Mouse (Mus musculus) retina, embryonic 14.5 days (tissue): ENCODE measurements around the gene Eif4b.

Experiments used
- DNase-seq: peaks from one replicate; pipeline ENCODE4 v3.0.0-alpha.2; 2015; ENCODE audit warnings: low spot score

Gene Eif4b

GRCm38 (mm10) chr15:102073559-102074069, at the start of gene Eif4b:
Gene Eif4b, plus strand, starts transcription at chr15:102073773.
- peak; percentile 99 for DNase-seq

- no peak for DNase-seq
Measured at GRCm38 (mm10) chr15:102023888-102024287, 49.7 kb upstream of the Eif4b start.

GRCm38 (mm10) chr15:102025136-102025872, 48.3 kb upstream of the Eif4b start:
- peak; percentile 31 for DNase-seq

- no peak for DNase-seq
Measured at GRCm38 (mm10) chr15:102026430-102026829, 47.1 kb upstream of the Eif4b start.

- peak; percentile 34 for DNase-seq
Measured at GRCm38 (mm10) chr15:102028040-102028439, 45.5 kb upstream of the Eif4b start, which contains the start of gene Krt18. Gene Krt18, plus strand, starts transcription at chr15:102028180.

GRCm38 (mm10) chr15:102034121-102035053, 39.2 kb upstream of the Eif4b start:
- DNase-seq = no peak

- DNase-seq = no peak
Measured at GRCm38 (mm10) chr15:102040277-102040676, 33.3 kb upstream of the Eif4b start.

- DNase-seq = no peak
Measured at GRCm38 (mm10) chr15:102041951-102042350, 31.6 kb upstream of the Eif4b start.

GRCm38 (mm10) chr15:102044745-102045144, 28.8 kb upstream of the Eif4b start:
- no peak for DNase-seq

GRCm38 (mm10) chr15:102045691-102046090, 27.9 kb upstream of the Eif4b start:
- no peak for DNase-seq

GRCm38 (mm10) chr15:102048006-102048405, 25.6 kb upstream of the Eif4b start:
- DNase-seq = no peak

GRCm38 (mm10) chr15:102049871-102050270, 23.7 kb upstream of the Eif4b start:
- no peak for DNase-seq

GRCm38 (mm10) chr15:102051920-102052683, 21.5 kb upstream of the Eif4b start:
- DNase-seq = peak; percentile 70

- DNase-seq = no peak
Measured at GRCm38 (mm10) chr15:102056495-102057174, 16.9 kb upstream of the Eif4b start.

- peak; percentile 99 for DNase-seq
Measured at GRCm38 (mm10) chr15:102065661-102066325, 7.8 kb upstream of the Eif4b start.

- no peak for DNase-seq
Measured at GRCm38 (mm10) chr15:102070476-102071467, 2.8 kb upstream of the Eif4b start.

- no peak for DNase-seq
Measured at GRCm38 (mm10) chr15:102072963-102073558, 512 bp upstream of the Eif4b start.

GRCm38 (mm10) chr15:102074070-102074731, 628 bp downstream of the Eif4b start:
- DNase-seq = peak; percentile 66
